Mouse (Mus musculus) ES-Bruce4 (cell line): Measurements from ENCODE around the gene Upp2. TPM values are rescaled to one million over a fixed set of nuclear protein-coding genes. Genes with fewer than 3 reads are reported as not detected.

ENCODE experiments used
- H3K27ac ChIP-seq: 2 replicates; pipeline ENCODE4 v1.5.1; 2012; ENCODE audit warnings: low read length, inconsistent platforms; ENCODE audit not compliant: insufficient read depth
- H3K27me3 ChIP-seq: 2 replicates; pipeline ENCODE4 v1.6.1; 2012; ENCODE audit warnings: mild to moderate bottlenecking, low read length, inconsistent platforms; ENCODE audit not compliant: control insufficient read depth, poor library complexity, insufficient read depth, severe bottlenecking
- H3K36me3 ChIP-seq: 2 replicates; pipeline ENCODE4 v1.6.1; 2012; ENCODE audit warnings: inconsistent platforms, mild to moderate bottlenecking, low read length, moderate library complexity; ENCODE audit not compliant: control insufficient read depth, poor library complexity, insufficient read depth, severe bottlenecking
- H3K4me1 ChIP-seq: one replicate; pipeline ENCODE4 v1.8.1; 2011; ENCODE audit warnings: low read length; ENCODE audit not compliant: control insufficient read depth, insufficient read depth
- H3K4me3 ChIP-seq: 2 replicates; pipeline ENCODE4 v1.5.1; 2011; ENCODE audit warnings: low read depth, mild to moderate bottlenecking, low read length
- H3K9ac ChIP-seq: 2 replicates; pipeline ENCODE4 v1.6.1; 2012; ENCODE audit warnings: low read depth, mild to moderate bottlenecking, inconsistent platforms; ENCODE audit not compliant: poor library complexity, severe bottlenecking
- H3K9me3 ChIP-seq: replicated peaks from 2 replicates; pipeline ENCODE4 v1.6.1; 2012; ENCODE audit warnings: mild to moderate bottlenecking, low read length, inconsistent platforms; ENCODE audit not compliant: control insufficient read depth, poor library complexity, insufficient read depth, severe bottlenecking
- CTCF ChIP-seq: IDR thresholded peaks from one replicate; pipeline ENCODE4 v1.8.1; 2011; ENCODE audit warnings: low read depth, low read length
- EP300 ChIP-seq: IDR thresholded peaks from 2 replicates; pipeline ENCODE4 v1.6.1; 2011; ENCODE audit warnings: low read depth, low read length; ENCODE audit not compliant: insufficient read depth
- POLR2A ChIP-seq: IDR thresholded peaks from one replicate; pipeline ENCODE4 v1.8.1; 2011; ENCODE audit warnings: low read length; ENCODE audit not compliant: insufficient read depth
- polyA plus RNA-seq: library from polyadenylated mRNA; stranded (reverse); fragments of >200 nt; gene quantifications from 2 replicates; pipeline ENCODE4 v1.2.4, GENCODE M21; 2011; ENCODE audit warnings: low read depth; ENCODE audit not compliant: missing spikeins, insufficient read depth, insufficient read length

The Upp2 gene
- polyA plus RNA-seq, 1 experiment = not detected

- H3K9me3 ChIP-seq = no peaks in the 10 kb centered on the region
- no peak overlapping the region for H3K4me3 ChIP-seq
- no peak overlapping the region for H3K27ac ChIP-seq
- no peak overlapping the region for H3K9ac ChIP-seq
- TF ChIP-seq CTCF (no peak), EP300 (no peak)
- no peaks in the 10 kb centered on the region for H3K4me1 ChIP-seq
- H3K36me3 ChIP-seq = no peaks in the 10 kb centered on the region
- H3K27me3 ChIP-seq = no peaks in the 10 kb centered on the region
Observed at GRCm38 (mm10) chr2:58524356-58524755, 42.7 kb upstream of the Upp2 start.

GRCm38 (mm10) chr2:58527786-58528185, 39.3 kb upstream of the Upp2 start:
- Histone ChIP-seq H3K4me1 (no peaks in the 10 kb centered on the region), H3K9ac (no peak overlapping the region), H3K9me3 (no peaks in the 10 kb centered on the region), H3K27ac (no peak overlapping the region), H3K27me3 (no peaks in the 10 kb centered on the region), H3K4me3 (no peak overlapping the region), H3K36me3 (no peaks in the 10 kb centered on the region)
- TF ChIP-seq EP300 (no peak), CTCF (no peak), POLR2A (no peak)

- TF ChIP-seq EP300 = no peak
- Histone ChIP-seq H3K9me3 (no peaks in the 10 kb centered on the region), H3K27me3 (no peaks in the 10 kb centered on the region), H3K4me3 (no peak overlapping the region), H3K36me3 (no peaks in the 10 kb centered on the region), H3K4me1 (no peaks in the 10 kb centered on the region), H3K9ac (no peak overlapping the region), H3K27ac (no peak overlapping the region)
Observed at GRCm38 (mm10) chr2:58529384-58529783, 37.7 kb upstream of the Upp2 start.

GRCm38 (mm10) chr2:58529860-58530440, 37.1 kb upstream of the Upp2 start:
- H3K27me3 ChIP-seq = no peaks in the 10 kb centered on the region
- no peaks in the 10 kb centered on the region for H3K36me3 ChIP-seq
- H3K4me3 ChIP-seq = no peak overlapping the region
- no peaks in the 10 kb centered on the region for H3K9me3 ChIP-seq
- H3K9ac ChIP-seq = no peak overlapping the region
- H3K4me1 ChIP-seq = no peaks in the 10 kb centered on the region
- no peak overlapping the region for H3K27ac ChIP-seq
- no peak for TF ChIP-seq POLR2A
- TF ChIP-seq CTCF = no peak
- no peak for TF ChIP-seq EP300

- H3K27ac ChIP-seq = no peak overlapping the region
- no peak overlapping the region for H3K9ac ChIP-seq
- no peaks in the 10 kb centered on the region for H3K9me3 ChIP-seq
- H3K36me3 ChIP-seq = no peaks in the 10 kb centered on the region
- no peaks in the 10 kb centered on the region for H3K4me1 ChIP-seq
- H3K4me3 ChIP-seq = no peak overlapping the region
- H3K27me3 ChIP-seq = no peaks in the 10 kb centered on the region
- TF ChIP-seq EP300 (no peak), POLR2A (no peak), CTCF (no peak)
Observed at GRCm38 (mm10) chr2:58530521-58530920, 36.6 kb upstream of the Upp2 start.

DNA sequence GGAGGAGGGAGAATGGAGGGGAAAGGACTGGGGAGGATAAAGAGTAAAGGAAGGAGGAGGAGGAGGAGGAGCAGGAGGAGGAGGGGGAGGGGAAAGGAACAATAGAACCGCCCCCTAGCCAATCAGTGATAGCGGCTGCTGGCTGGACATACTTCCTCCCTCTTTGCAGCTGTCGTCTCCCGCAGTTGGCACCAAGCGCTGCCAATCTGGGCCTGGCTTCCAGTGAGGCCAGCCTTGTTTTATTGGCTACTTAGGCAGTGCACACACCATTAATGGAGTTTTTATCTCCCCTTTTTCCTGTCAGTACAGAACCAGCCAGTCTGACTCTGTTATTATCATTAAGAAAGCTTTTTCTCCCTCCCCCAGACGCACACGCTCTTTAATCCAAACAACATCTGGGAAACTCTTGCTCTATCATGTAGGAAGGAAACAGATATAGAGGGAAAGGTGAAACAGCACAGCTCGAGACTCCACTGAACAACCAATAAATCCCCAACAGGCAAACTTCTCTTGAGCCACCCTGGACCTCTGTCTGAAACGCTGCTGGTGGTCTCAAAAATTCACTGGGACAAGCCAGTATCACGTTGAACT, 34.7 kb upstream of the Upp2 start:
- Histone ChIP-seq H3K36me3 (no peaks in the 10 kb centered on the region), H3K9ac (no peak overlapping the region), H3K4me3 (no peak overlapping the region), H3K27me3 (no peaks in the 10 kb centered on the region), H3K4me1 (no peaks in the 10 kb centered on the region), H3K27ac (no peak overlapping the region), H3K9me3 (no peaks in the 10 kb centered on the region)
- TF ChIP-seq POLR2A (no peak), CTCF (no peak), EP300 (no peak)
